Mouse (Mus musculus): ENCODE measurements at regions not wholly inside any gene's neighbourhood (a gene's known extent, or its start where the extent isn't known, plus 50 kb on each side); places are given as distances from the start of the nearest gene placed in this dataset.

DNA sequence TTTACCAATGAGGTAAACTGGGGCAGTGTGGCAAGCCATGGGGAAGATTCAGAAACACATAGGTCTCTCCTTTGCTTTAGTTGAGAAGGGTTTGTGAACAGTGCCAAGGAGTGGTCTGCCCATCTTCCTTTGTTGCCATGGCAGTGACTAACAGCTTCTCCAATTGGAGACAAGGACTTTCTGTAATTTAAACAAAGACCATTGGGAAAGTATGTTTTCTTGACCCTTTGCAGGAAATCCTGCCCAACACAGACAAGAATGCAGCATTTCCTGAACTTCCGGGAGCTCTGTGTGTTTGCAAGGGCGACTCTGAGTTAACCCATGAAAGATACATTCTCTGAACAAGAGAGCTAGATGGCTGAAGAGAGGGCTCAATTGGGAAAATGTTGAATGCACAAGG is 89.6 kb downstream of the Zbtb18 start:
- Histone ChIP-seq H3K4me3 (replicated peaks; ENCODE audit: extremely low read depth, low read depth, low read length) (no peak overlapping the region), H3K4me1 (ENCODE audit: control insufficient read depth, insufficient read depth, low read length) (peaks cover 22% of the 10 kb centered on the region)
- whole genome bisulfite sequencing: 20% methylated on average over 2 of the region's 2 CpGs
- TF ChIP-seq CTCF (IDR thresholded peaks at IDR 0.05; ENCODE audit: insufficient read depth, low read length) (no peak), POLR2A (IDR thresholded peaks at IDR 0.05; ENCODE audit: borderline replicate concordance, extremely low read depth, low read depth, low read length) (no peak)
- DNase-seq: peak; percentile 9

DNA sequence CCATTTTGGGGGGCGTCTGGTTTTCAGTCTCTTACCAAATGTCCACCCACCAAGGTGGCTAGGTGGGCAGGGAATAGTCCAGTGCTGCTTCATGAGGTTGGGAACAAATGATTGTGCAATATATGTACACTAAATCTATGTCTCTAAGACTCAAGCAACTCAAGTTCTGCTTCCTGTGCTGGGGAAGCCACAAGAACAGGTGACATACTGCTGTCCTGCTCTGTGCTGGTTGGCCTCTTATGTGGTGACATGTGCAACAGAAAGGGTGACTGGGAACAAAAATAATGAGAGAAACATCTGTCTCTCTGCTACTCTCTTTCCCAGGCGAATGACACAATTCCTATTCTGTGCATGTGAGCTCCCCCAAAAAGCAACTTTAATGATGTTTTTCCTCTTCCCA is 90.5 kb downstream of the Zbtb18 start:
- Histone ChIP-seq H3K4me1 (ENCODE audit: control insufficient read depth, insufficient read depth, low read length) (peaks cover 22% of the 10 kb centered on the region), H3K4me3 (replicated peaks; ENCODE audit: extremely low read depth, low read depth, low read length) (no peak overlapping the region)
- TF ChIP-seq POLR2A (IDR thresholded peaks at IDR 0.05; ENCODE audit: borderline replicate concordance, extremely low read depth, low read depth, low read length) (no peak), CTCF (IDR thresholded peaks at IDR 0.05; ENCODE audit: insufficient read depth, low read length) (no peak)
- 62% methylated on average over 2 of the region's 2 CpGs for WGBS
- DNase-seq: no peak

DNA sequence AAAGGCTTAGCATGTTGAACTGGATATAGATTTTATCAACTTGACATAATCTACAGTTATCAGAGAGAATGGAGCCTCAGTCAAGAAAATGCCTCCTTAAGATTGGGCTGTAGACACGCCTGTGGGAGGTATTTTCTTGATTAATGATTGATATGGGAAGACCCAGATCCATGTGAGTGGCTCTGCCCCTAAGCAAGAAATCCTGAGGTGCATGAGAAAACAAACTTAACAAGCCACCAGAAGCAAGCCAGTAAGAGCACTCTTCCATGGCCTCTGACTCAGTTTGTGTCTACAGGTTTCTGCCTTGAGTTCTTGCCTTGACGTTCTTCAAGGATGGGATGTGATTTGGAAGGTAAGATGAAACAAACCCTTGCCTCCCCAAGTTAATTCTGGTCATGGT is 91.2 kb downstream of the Zbtb18 start:
- TF ChIP-seq CTCF (IDR thresholded peaks at IDR 0.05; ENCODE audit: insufficient read depth, low read length): no peak
- DNase-seq: no peak
- 70% methylated on average over 2 of the region's 2 CpGs for WGBS
- Histone ChIP-seq H3K4me3 (replicated peaks; ENCODE audit: extremely low read depth, low read depth, low read length) (no peak overlapping the region), H3K4me1 (ENCODE audit: control insufficient read depth, insufficient read depth, low read length) (peaks cover 22% of the 10 kb centered on the region)

DNA sequence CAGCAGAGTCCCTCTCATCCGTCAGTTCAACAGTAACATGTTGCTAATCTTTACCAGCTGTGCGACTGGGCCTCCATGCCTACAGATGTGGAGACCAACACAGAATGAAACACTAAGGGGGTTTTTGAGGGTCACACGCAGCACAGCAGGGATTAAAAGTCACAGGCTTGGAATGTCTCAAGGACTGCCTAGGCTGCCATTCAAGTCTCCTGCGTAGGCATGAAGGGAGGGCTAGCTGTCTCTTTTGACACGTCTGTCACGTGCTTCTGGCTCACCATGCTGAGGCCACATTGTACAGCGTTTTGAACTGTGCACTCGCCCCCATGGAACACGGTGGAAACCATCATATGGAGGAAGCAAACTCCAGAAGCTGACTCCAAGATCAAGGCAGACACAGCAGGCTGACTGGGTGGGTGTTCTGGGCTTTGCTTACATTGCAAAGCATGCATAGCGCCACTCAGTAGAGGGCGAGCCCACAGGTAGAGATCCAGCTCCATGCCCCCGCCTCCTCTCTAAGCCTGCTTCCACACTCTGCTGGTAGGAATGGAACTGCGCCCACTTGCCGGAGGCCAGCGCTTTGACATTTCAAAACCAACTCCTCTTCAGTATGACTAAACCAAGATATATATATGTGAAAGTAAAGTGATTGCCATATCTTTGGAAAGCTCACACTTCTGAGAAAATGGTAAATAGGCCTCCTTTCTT is 103.0 kb downstream of the Zbtb18 start:
- no peak for TF ChIP-seq CTCF (IDR thresholded peaks at IDR 0.05; ENCODE audit: insufficient read depth, low read length)
- no peak for TF ChIP-seq POLR2A (IDR thresholded peaks at IDR 0.05; ENCODE audit: borderline replicate concordance, extremely low read depth, low read depth, low read length)
- no peak for DNase-seq
- Histone ChIP-seq H3K4me1 (ENCODE audit: control insufficient read depth, insufficient read depth, low read length) (no peaks in the 10 kb centered on the region), H3K4me3 (replicated peaks; ENCODE audit: extremely low read depth, low read depth, low read length) (no peak overlapping the region)
- 82% methylated on average over 15 of the region's 15 CpGs for WGBS

DNA sequence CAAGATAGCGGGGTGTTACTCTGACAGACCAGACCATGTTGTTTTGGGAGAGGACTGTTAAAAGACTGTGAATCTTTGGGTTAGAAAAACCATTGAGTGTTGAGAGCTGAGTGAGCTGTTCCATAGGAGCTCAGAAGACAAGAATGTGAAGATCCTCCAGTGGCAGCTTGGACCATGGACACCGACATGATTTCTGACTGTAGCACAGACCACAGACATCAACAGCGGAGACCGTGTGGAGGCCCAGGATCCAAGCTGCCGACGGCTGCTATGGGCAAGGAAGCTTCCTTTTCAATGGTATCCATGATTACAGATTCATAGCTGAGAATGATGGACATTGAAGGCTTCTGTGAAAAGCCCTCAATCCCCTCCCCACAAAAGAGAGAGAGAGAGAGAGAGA is 105.6 kb downstream of the Zbtb18 start:
- WGBS: 88% methylated on average over 6 of the region's 6 CpGs
- H3K4me1 ChIP-seq (ENCODE audit: control insufficient read depth, insufficient read depth, low read length): no peaks in the 10 kb centered on the region
- DNase-seq: no peak
- H3K4me3 ChIP-seq (replicated peaks; ENCODE audit: extremely low read depth, low read depth, low read length): no peak overlapping the region
- TF ChIP-seq CTCF (IDR thresholded peaks at IDR 0.05; ENCODE audit: insufficient read depth, low read length): no peak
- no peak for TF ChIP-seq POLR2A (IDR thresholded peaks at IDR 0.05; ENCODE audit: borderline replicate concordance, extremely low read depth, low read depth, low read length)

DNA sequence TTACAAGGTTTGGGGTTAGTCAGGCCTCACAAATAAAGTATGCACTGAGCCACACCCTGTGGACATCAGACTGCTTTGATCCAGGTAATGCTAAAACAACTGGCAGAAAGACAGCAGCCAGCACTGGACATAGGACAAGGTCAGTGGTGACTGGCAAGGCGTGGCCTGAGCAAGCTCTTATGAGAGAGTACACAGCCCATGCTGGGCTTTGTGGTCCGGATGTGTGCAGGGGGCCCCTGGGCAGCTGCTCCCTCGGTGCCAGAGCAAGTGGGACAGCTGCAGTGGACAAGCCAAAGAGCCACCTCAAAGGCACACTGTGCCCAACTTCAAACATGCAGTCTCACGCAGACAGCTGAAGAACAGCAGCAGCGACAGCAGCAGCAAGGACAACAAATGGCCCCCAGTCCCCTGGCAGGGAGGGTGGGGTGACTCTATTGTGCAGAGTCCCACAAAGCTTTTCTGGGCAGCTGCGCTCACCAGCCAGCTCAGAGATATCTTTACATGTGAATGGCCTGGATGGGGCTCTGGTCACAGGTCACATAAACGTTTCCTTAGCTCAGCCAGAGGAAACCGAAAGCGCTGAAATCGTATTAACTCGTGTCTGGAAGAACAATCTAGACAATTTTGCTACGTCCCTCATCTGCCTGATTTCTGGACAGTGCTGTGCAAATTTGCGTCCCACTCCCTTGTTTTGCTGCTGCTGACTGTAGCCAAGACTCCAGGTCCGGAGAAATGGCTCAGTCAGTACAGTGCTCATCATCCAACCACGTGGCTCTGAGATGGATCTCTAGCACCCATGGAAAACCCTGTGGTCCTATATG is 113.5 kb downstream of the Zbtb18 start:
- TF ChIP-seq CTCF (IDR thresholded peaks at IDR 0.05; ENCODE audit: insufficient read depth, low read length) (no peak), POLR2A (IDR thresholded peaks at IDR 0.05; ENCODE audit: borderline replicate concordance, extremely low read depth, low read depth, low read length) (no peak)
- DNase-seq: peak; percentile 20
- peak overlapping the region; percentile 58 for H3K4me3 ChIP-seq (replicated peaks; ENCODE audit: extremely low read depth, low read depth, low read length)
- H3K4me1 ChIP-seq (ENCODE audit: control insufficient read depth, insufficient read depth, low read length): no peaks in the 10 kb centered on the region; the same call in 1 of the 2 replicates
- WGBS: 25% methylated on average over 15 of the region's 15 CpGs

DNA sequence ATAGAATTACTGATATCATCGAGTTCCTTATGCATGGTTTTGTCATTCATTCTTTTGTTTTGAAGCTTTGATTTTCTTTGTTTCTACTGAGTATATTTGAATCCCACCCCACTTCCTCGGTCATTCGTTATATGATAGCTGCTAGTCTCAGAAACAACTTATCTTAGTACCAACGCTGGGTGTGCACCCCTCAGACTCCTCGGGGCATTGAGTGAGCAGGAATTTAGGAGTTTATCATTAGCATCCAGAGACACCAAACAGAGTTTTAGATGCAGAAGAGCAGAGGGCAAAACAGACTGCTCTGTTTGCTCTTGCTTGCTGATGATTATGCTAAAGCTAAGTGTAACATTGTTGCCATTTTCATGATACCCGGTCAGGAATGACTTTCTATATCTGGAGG is 115.3 kb downstream of the Zbtb18 start:
- no peak for DNase-seq
- TF ChIP-seq CTCF (IDR thresholded peaks at IDR 0.05; ENCODE audit: insufficient read depth, low read length): no peak
- no peak for TF ChIP-seq POLR2A (IDR thresholded peaks at IDR 0.05; ENCODE audit: borderline replicate concordance, extremely low read depth, low read depth, low read length)
- Histone ChIP-seq H3K4me3 (replicated peaks; ENCODE audit: extremely low read depth, low read depth, low read length) (no peak overlapping the region), H3K4me1 (ENCODE audit: control insufficient read depth, insufficient read depth, low read length) (no peaks in the 10 kb centered on the region; the same call in 1 of the 2 replicates)
- 58% methylated on average over 6 of the region's 6 CpGs for WGBS

DNA sequence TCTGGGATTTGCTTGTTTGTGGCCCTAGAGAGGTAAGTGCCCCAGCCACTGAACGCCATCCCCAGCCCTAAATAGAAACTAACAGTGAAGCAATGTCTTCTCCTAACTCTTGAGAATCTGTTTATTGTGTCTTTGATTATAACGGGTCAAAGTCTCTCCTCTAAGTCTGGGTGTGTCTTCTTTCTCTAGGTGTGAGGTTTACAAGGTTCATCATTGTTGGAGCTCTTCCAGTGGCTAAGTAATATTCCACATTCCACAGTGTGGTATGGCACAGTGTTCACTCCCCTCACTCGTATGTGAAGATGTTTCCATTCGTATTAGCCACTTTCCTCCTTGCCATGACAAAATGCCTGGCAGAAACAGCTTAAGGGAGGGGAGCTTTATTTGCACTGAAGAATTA is 115.7 kb downstream of the Zbtb18 start:
- no peak for DNase-seq
- TF ChIP-seq POLR2A (IDR thresholded peaks at IDR 0.05; ENCODE audit: borderline replicate concordance, extremely low read depth, low read depth, low read length) (no peak), CTCF (IDR thresholded peaks at IDR 0.05; ENCODE audit: insufficient read depth, low read length) (no peak)
- H3K4me1 ChIP-seq (ENCODE audit: control insufficient read depth, insufficient read depth, low read length): no peaks in the 10 kb centered on the region; the same call in 1 of the 2 replicates
- no peak overlapping the region for H3K4me3 ChIP-seq (replicated peaks; ENCODE audit: extremely low read depth, low read depth, low read length)
- WGBS: 47% methylated on average over 4 of the region's 4 CpGs

DNA sequence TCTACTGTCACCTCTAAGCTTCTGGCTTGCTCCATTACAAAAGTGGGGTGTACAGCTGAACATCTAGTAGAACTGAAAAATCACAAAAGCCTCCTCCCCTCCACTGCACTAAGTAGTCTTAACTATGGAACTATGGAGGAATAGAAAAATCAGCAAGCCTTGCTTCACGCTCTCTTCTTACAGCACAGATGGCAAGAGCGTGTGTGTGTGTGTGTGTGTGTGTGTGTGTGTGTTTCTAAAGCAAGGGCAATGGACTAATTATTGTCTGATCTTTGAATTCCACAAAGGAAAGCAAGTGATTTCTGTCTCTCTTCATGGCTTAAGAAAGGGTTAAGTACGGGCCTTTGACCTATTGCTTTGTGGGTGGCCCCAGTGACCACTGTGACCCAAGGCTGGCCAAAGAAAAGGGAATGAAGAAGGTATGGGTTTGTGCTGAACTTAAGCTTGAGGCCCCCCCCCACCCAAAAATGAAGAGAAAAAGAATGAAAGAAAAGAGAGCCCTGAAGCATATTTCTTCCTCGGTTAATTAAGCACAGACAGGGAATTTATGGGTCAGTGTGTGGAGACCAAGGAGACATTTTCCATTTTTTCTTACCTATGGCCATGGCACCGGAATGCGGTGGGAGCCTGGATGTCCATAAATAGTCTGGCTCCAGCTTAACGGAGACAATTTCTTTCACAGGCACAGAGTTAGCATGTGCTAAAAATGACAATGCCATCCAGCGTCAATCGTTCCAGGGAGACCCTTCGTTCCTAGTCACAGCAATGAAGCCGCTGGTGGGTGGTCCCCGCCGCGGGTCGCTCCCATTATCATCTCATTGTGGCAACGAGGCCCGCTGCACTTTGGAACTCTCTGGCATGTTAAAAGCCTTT is 119.8 kb downstream of the Zbtb18 start:
- H3K4me1 ChIP-seq (ENCODE audit: control insufficient read depth, insufficient read depth, low read length): no peaks in the 10 kb centered on the region
- no peak overlapping the region for H3K4me3 ChIP-seq (replicated peaks; ENCODE audit: extremely low read depth, low read depth, low read length)
- WGBS: 83% methylated on average over 17 of the region's 17 CpGs
- TF ChIP-seq CTCF (IDR thresholded peaks at IDR 0.05; ENCODE audit: insufficient read depth, low read length): no peak
- TF ChIP-seq POLR2A (IDR thresholded peaks at IDR 0.05; ENCODE audit: borderline replicate concordance, extremely low read depth, low read depth, low read length): no peak
- DNase-seq: no peak

Measured in lung, adult 2 months (tissue).